Mouse (Mus musculus): Measurements from ENCODE around the gene Hipk1.

GRCm38 (mm10) chr3:103809799-103810150, 18.4 kb upstream of the Hipk1 start:
- no peak for TF ChIP-seq CTCF (IDR thresholded peaks at IDR 0.05; ENCODE audit: low read depth)
- TF ChIP-seq EP300 (IDR thresholded peaks at IDR 0.05; ENCODE audit: low read depth): no peak

All from heart, postnatal 0 days (tissue).